Mouse (Mus musculus) MEL-GATA-1-ER (cell line): ENCODE results near the gene Alkbh6.

Experiments
- DNase-seq: peaks from one replicate; pipeline ENCODE4 v3.0.0-alpha.2; 2012; ENCODE audit warnings: low read depth; ENCODE audit errors: extremely low read depth

Gene Alkbh6

DNA sequence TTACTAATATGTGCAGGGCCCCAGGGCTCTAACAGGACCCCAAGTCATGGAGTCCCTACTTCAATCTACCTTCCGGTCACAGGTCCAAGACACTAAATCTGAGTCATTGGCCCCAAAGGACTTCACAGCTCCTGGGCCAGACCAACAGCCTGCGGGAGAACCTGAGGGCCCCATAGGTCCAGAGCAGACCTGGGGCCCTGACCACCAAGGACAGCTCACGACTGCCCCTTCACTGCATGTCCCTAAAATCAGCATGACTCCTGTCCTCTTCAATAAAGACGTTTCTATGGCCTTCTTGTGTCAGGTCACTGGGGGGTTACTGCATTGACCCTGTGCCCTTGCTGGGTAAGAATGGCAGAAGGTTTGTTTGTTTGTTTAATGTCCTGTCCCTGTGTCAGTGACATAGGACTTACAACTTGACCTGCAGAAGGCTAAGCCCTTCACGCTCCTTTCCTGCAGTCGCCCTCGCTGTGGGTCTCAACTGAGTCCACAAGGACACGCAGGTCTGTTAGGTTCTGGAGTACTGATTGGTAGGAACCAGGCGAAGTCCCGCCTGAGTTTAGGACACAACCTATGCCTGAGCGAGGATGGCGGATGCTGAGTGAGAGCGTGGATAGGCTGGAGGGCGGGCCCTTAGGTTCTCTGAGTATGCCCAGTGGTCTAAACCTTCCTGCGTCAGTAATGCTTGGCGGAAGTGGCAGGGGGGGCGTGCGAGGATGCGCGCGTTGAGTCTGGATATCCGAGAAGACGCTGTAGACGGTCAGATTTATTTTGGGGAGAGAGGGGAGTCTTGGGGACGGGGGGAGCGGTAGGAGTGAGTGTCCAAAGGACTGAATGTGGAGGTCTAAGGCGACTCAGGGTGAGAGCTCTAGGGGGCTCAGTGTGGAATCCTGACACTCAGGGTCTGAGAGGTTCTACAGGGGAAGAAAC lies at the start of gene Alkbh6:
Gene Alkbh6 (plus strand): TSS at position 642 of the 930 bp plus-strand sequence.
- peak; percentile 97 for DNase-seq

DNA sequence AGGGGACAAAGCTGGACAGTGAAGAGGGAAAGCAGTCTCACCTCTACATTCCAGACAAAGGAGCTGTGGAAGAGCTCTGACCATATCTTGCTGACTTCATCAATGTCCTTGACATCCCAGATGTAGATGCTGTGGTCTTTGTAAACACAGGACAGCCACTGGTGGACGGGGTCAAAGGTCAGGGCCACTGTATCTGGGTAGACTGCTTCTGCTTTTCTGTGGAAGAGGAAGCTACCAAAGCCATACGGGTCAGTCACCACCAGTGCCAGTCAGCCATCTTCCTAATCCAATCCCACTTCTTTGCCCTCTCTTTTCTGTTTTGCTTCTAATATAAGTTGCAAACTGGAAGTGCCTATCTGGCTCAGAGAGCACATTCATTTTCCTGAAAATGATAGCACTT lies 43.5 kb upstream of the Alkbh6 start:
- no peak for DNase-seq

DNA sequence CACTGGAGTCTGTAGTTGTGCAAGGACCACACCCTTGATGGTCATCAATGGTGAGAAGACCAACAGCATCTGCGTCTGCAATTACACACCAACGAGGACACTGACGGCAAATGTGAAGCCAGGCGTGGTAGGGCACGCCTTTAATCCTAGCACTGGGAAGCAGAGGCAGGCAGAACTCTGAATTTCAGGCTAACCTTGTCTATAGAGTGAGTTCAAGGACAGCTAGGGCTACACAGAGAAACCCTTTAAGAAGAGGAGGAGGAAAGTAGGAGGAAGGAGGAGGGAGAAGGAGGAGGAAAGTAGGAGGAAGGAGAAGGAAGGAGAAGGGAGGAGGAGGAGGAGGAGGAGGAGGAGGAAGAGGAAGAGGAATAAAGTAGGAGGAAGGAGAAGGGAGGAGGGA lies 43.0 kb upstream of the Alkbh6 start:
- no peak for DNase-seq

DNA sequence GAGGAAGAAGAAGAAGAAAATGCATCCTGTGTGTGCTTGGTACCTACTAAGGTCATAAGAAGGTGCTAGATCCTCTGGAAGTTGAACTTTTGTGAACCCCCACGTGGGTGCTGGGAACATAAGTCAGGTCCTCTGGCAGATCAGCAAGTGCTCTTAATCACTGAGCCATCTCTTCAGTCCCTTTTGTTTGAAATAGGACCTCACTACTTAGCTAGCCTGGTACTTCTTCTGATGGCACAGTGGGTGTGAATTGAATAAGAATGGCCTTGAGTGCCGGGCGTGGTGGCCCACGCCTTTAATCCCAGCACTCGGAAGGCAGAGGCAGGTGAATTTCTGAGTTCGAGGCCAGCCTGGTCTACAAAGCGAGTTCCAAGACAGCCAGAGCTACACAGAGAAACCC lies 42.6 kb upstream of the Alkbh6 start:
- no peak for DNase-seq

DNA sequence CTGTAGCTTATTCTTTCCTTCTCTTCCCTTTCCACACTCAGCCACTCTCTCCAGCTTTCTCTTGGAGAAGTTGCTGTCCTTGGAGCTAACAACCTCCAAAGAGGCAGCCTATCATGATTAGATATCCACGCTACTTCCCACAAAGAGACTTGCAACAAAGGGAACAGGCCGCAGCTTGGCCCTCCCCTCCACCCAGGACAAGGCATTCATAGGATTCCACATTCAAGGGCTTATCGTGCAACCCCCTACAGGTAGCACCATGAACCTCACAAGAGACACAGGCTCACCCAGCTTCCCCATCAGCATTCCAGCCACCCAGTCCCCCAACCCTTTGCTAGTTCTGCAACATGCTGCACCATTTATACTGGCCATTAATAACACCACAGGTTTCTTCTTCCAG lies 41.7 kb upstream of the Alkbh6 start:
- DNase-seq, result no peak

DNA sequence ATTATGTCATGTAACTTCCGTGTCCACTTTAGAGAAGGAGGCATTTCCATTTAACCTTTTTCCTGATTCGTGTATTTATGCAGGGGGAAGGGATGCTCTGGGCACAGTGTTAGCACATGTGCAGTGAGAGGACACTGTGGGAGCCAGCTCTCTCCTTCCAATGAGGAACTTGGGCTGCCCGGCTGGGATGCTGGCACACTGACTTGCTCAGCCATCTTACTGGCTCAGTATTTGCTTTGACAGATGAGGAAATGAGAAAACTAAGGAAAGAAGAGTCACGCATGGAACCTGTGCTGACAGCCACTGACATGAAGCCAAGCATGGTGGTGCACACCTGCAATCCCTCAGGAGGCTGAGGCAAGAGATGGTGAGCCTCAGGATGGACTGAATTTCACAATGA lies 38.9 kb upstream of the Alkbh6 start:
- DNase-seq, result no peak

DNA sequence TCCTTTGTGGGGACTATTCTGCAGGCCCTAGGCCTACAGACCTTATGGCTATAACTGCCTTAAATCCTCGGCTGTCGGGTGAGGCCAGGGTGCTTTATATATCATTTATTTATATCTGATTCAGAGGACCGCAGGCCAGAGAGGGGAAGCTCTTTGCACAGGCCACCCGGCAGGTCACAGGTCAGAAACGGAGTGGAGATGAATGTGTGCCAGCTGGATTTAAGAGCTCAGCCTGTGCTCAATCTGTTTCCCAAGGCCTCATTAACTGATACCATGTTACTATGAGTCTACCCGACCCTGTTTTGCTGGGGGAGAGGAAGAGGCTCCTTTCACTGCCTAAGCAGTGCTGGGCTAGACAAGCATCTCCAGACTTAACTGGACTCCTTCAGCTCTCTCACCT lies 34.1 kb upstream of the Alkbh6 start:
- DNase-seq, result no peak

DNA sequence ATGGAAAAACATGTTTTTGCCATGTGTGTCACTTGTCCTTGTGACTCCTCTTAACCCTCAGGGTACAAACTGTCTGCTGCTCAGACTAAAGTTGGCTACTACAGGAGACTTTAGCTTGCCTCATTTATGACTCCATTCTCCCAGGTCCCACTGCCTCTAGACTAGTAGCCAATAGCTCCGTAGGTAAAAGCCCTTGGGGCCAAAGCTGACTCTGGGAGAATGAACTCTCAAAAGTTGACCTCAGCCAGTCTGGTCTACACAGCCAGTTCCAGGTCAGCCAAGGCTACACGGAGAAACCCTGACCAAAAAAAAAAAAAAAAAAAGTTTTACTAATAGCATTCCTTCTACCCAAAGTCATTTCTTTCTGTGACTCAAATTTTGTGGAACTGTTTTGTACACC lies 29.6 kb upstream of the Alkbh6 start:
- DNase-seq, result no peak

DNA sequence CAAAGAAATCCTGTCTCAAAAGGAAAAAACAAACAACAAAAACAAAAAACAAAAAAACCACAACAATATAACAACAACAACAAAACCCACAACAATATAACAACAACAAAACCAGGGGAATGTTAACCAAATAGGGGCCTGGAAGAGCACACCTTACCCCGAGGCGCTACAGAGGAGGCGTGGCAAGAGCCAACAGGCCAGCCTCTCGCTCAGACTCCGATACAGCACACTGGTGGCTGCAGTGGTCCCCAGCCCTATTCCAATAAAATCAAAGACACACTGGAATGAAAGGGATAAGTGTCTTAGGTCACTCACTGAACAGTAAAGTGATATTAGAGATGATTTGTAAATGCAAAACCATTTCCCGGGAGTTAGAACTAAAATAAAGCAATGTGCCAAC lies 29.0 kb upstream of the Alkbh6 start:
- DNase-seq, result no peak

DNA sequence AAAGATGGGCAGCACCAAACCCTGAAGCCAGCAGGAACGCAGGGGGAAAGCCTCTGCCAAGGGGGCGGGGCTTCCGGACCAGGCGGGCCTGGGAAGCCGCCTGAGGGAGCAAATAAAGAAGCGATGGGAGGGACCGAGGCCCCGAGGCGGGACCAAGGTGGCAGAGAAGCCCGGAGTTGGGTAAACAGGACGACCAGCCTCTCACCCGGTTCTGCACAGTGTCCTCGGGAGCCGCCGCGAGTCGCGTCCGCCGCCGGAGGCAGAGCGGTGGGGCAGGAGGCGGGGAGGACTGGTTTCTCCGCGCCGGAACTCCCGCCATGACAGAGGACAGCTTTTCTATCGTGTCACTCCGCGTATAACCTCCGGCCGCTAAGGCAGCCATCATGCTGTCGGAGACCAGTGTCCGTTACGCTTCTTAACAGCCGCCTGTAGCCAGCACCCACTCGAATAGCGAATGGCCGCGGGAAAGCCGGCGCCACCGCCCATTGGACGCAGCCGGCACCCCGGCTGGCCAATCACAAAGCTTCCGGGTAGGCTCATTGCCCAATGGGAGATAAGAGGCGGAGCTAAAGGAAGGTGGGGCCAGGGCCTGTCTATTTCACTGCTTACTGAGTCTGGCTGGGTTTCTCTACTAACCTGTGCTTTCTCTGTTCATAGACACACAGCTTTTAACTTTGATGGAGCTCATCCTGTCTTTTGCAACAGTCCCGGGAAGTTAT lies 28.4 kb upstream of the Alkbh6 start, which contains the start of the genes Thap8 and Wdr62:
Gene Thap8 (plus strand): TSS at position 144 of the 719 bp plus-strand sequence.
Gene Wdr62 (minus strand): TSS at position 469 of the 719 bp plus-strand sequence.
- DNase-seq, result peak; percentile 84

DNA sequence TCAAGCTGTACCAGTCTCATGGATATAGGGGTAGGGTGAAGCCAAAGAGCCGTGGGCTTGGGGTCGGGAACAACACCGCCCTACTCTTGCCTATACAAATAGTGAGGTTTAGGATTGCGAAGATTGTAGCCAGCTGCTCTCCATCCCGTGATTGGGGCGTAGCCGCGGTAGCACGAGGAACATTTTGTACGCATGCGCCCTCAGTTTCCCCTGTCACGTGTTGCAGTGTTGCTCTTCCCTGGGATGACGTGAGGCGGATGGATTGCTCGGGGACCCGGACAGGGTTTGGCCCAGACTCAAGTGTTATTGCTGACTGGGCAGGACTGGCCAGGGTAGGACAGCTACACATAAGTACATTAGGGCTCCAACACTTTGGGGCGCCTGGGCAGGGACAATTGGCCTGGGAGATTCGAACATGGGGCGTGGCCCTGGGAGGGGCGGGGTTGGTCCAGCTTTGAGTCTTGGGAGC lies 27.8 kb upstream of the Alkbh6 start:
- DNase-seq, result peak; percentile 73

DNA sequence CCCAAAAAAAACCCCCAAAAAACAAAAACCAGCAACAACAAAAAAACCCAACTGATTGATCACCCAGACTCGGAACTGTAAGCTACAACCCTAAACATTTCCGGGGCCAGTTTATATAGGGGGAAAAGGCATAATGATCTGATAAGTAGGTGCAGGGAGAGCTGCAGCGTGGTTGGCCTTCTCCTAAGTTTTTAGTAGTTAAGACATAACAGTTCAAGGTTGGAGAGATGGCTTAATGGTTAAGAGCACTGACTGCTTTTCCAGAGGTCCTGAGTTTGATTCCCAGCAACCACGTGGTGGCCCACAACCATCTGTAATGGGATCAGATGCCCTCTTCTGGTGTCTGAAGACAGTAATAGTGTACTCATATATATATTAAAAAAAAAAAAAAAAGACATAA lies 27.0 kb upstream of the Alkbh6 start:
- peak; percentile 18 for DNase-seq

DNA sequence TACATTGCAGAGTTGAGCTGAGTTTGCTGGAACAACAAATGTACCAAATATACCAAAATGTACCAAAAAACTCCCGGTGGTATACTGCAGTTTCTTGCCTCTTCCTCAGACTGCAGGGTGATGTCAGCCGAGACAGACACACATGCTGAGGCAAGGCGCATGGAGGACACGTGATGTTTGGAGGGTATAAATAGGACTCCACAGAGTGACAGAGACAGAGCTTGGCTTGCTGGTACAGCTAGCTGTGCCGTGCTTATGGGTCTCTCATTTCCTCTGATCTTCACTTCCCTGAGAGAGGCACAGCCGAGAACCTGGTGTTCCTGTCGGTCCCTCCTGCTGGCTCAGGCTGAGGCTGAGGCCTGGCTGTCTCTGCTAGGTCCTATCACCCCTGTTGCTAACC lies 25.8 kb upstream of the Alkbh6 start:
- no peak for DNase-seq

DNA sequence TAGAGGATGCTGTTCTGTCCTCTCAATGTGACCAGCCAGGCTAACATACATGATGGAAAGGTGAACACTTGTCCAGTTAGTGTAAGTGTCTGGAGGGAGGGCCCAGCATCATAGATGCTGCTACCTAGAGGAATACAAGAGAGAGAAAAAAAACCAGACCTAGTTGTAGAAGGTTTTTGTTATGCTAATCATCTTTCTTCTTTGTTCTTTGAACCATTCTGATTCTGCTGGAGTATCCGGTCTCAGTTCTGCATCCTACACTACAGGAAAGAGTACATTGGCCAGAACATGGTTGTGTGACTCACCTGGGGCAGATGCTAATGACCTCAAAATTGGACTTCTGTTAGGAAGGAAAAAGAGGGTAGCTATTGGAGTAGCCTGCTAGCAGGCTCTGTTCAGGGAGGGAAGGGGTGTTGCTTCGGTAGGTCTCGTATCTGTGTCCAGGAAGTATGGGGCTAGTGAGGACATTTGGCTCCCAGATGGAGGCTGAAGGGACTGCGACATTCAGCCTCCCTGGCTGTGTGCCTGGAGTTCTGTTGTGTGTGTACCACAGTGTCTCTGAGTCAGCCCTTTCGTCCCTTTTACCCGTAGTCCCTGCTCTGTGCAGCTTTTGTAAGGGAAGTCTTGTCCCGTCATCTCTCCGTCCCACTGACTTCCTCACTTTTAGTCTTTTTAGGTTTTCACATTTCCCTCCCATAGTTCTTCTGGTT lies 21.7 kb upstream of the Alkbh6 start:
- DNase-seq, result no peak

DNA sequence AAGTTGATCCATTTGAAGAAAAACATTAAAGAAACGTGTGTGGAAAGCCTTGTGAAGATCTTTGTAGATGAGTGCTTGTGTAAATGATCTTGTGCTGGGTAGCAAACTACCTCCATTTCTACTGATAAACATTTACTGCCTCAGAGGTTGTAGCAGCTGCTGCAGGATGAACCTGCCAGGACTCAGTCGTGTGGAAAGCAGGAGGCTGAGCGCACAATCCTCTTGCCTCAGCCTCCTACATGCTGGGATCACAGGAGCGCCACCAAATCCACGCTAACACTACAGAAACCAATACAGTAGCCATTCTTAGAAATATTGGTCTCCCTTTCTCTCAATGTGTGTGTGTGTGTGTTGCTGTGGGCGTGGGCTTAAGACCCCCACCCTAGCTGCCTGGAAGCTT lies 20.5 kb upstream of the Alkbh6 start:
- no peak for DNase-seq

DNA sequence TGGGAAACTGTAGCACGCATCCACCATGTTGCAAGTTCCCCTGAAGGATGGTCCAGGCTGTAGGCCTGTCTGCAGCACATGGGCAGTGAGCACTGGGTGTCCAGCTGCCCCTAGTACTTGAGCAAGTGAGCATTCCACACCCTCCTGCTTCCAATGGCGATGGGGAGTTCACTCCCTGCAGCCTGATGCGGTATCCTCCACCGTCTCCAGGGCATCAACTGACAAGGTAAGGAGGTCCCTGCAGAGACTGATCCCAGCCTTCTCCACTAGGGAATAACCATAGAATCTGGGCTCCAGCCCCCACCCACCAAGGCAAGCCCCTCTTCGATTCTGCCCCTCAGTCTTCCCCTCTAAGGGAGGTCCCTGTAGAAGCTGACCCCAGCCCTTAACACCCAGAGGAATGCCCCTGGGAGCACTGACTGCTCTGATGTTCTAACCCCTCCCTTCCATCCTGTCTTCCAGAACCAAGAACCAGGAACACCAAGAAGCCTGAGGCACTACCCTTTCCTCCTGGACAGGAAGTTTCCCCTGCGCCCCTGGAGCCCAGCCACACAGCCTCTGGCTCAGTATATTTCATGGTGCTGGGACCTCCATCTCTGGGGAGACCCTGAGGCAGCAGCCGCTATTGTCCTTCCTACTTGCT lies 19.3 kb upstream of the Alkbh6 start:
- DNase-seq, result no peak

DNA sequence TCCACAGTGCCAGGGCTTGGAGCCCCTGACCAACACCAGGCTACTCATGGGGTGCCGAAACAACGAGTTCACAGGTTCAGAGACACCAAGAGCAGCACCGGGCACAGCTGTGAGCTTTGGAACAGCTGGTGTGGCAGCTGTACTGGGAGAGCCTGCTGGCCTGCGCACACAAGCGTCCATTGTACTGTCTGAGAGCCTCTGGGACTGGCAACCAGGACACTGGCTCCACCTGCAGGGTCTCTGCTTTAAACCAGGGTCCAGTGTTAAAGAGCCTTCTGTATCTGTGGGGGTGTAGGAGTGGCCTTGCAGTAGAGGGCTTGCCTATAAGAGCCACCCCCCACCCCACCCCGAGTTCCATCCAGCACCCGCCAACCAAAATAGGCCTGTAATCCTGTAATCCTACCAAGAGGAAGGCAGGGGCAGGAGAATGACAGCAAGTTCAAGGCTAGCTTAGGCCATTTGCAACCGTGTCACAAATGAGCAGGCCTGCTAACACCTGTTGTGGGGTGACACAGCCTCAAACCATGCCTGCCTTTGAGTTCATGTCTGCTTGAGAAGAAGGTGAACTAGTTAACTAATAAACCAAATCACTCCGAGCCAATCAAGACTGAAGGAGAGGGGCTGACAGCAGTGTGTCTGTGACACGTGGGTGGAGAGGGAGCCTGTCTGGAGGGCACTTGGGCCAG lies 18.7 kb upstream of the Alkbh6 start:
- no peak for DNase-seq

DNA sequence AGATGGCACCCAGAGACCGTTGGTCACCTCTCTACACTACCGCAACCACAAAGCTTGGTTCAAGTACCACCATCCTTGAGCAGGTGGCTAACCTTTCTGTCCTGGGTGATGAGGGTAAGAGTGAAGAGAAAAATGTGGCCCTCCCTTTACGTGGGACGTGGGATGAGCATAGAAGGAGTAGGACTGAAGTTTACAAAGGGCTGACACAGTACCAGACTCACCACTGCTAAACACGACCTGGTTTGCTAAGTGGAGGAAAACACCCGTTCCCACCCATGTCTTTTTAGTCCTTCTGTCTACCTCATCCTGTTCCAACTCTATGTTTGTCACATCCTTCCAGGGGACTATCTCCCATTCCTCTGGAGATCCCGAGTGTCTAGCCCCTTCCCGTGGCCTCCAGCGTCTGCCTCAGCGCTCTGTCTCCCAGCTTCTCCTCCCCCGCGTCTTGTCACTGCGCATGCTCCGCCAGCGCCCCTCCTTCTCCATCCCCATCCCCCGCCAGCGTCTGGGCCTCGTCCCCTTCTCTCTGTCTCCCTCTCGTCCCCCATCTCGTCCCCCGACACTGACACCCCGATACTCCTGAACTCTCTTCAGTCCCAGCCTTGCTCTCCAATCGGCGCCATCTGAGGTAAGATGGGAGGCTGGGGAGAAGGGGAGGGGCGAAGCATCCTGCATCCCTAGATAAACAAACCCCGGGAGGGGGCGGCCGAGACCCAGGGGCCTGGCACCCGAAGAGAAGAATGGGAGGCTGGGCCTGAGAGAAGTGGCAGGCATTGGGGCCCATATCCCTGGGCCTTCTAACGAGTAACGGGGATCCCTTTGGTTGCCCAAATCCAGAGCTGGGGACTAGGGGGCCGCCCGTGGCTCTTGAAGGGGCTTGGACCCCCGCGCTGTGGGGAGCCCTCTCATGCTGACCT lies 17.0 kb upstream of the Alkbh6 start, which contains the start of gene Clip3:
Gene Clip3 (plus strand): TSS at position 514 of the 917 bp plus-strand sequence.
- no peak for DNase-seq

DNA sequence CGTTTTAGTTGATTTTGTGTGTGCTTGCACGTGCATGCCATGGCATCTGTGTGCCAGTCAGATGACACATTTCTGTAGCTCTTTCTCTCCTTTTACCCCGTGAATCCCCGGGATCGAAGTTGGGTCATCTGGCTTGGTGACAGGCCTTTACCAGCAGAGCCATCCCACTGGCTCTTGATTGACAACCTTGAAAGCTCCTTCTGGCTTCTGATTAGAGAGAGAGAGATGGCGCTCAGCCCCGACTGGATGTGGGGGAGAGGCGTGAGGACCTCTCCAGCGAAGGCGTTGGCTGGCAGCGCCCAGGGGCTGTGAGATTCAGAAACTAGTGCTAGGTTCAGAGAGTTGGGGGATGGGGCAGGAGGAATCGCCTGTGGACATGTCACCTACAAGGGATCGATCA lies 14.7 kb upstream of the Alkbh6 start:
- no peak for DNase-seq
